Mouse (Mus musculus): ENCODE measurements at regions not wholly inside any gene's neighbourhood (a gene's known extent, or its start where the extent isn't known, plus 50 kb on each side); places are given as distances from the start of the nearest gene placed in this dataset.

DNA sequence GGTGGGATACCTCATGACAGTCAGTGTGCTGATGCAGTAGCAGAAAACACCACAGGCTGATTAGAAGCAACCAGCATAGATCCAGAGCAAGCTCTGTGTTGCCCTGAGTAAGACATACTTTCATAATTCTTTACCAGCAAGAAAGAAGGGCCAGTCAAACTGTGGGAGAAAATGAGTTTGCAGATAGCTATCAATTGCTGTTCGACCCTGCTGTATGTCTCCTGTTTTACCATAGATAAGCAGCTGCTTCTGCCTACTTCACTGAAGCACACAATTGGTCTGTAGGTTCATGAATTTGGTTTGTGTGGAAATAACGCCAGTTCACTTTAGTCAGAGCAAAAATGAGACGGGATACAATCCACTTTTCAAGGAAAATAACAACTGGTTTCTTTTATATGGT lies 373.4 kb upstream of the Pbx1 start:
- Histone ChIP-seq H3K4me1 (ENCODE audit: insufficient read depth, low read depth, low read length) (no peaks in the 10 kb centered on the region), H3K9ac (replicated peaks; ENCODE audit: low read depth) (no peak overlapping the region), H3K27me3 (replicated peaks; ENCODE audit: insufficient read depth, low read length) (no peaks in the 10 kb centered on the region), H3K4me2 (replicated peaks; ENCODE audit: low read depth, low read length) (no peak overlapping the region), H3K36me3 (ENCODE audit: insufficient read depth, low read length) (no peaks in the 10 kb centered on the region), H3K27ac (ENCODE audit: low read length) (no peak overlapping the region), H3K9me3 (ENCODE audit: low read length) (no peaks in the 10 kb centered on the region), H3K4me3 (ENCODE audit: low read depth, low read length) (no peak overlapping the region)
- no peak for ATAC-seq
- DNase-seq (ENCODE audit: low spot score), result no peak
- 81% methylated on average over 3 of the region's 3 CpGs for WGBS
- TF ChIP-seq EP300 (IDR thresholded peaks at IDR 0.05), result no peak
- TF ChIP-seq CTCF (IDR thresholded peaks at IDR 0.05), result no peak

DNA sequence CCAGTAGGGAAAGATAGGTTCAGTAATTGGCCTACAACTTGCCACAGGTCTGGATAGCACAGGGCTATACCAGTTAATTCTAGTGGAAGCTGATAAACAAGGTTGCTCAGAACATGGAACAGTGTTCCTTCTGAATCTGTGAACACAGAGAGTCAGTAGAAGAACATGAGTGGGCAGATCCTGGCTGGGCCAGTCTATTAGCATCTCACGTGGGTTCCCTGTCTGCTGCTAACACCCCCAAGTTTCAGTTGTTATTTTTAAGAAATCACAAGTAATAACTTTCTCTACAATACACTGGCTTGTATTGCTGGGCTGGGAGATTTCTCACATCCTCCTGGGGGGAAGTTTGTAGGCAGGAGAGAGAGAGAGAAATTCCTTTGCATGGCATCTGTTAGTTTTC lies 369.0 kb upstream of the Pbx1 start:
- 72% methylated on average over 1 of the region's 1 CpGs for WGBS
- Histone ChIP-seq H3K27me3 (replicated peaks; ENCODE audit: insufficient read depth, low read length) (no peaks in the 10 kb centered on the region), H3K4me3 (ENCODE audit: low read depth, low read length) (no peak overlapping the region), H3K4me1 (ENCODE audit: insufficient read depth, low read depth, low read length) (no peaks in the 10 kb centered on the region), H3K9ac (replicated peaks; ENCODE audit: low read depth) (no peak overlapping the region), H3K9me3 (ENCODE audit: low read length) (no peaks in the 10 kb centered on the region), H3K4me2 (replicated peaks; ENCODE audit: low read depth, low read length) (no peak overlapping the region), H3K27ac (ENCODE audit: low read length) (no peak overlapping the region), H3K36me3 (ENCODE audit: insufficient read depth, low read length) (no peaks in the 10 kb centered on the region)
- no peak for ATAC-seq
- DNase-seq (ENCODE audit: low spot score), result no peak
- TF ChIP-seq EP300 (IDR thresholded peaks at IDR 0.05) (no peak), CTCF (IDR thresholded peaks at IDR 0.05) (no peak)

DNA sequence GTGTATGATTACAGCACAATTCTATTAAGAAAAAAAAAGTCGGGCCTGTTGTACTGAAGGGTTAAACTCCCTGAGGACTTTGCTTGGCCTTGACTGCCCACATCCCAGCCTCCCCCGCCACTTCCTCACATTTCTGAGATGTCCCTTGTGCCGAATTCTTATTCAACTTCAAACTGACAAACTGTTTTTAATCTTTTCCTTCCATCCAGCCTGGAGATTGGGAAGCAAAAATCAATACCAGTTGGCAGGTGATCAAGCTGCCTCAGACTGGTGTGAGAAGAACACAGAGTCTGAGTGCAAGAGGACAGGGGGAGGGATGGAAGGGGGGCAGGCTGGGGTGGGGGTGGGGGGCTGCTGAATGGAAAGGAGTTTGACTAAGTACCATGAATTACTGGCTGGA lies 354.7 kb upstream of the Pbx1 start:
- Histone ChIP-seq H3K27ac (ENCODE audit: low read length) (no peak overlapping the region), H3K27me3 (replicated peaks; ENCODE audit: insufficient read depth, low read length) (no peaks in the 10 kb centered on the region), H3K4me2 (replicated peaks; ENCODE audit: low read depth, low read length) (no peak overlapping the region), H3K4me1 (ENCODE audit: insufficient read depth, low read depth, low read length) (no peaks in the 10 kb centered on the region), H3K9me3 (ENCODE audit: low read length) (no peaks in the 10 kb centered on the region), H3K4me3 (ENCODE audit: low read depth, low read length) (no peak overlapping the region), H3K9ac (replicated peaks; ENCODE audit: low read depth) (no peak overlapping the region), H3K36me3 (ENCODE audit: insufficient read depth, low read length) (no peaks in the 10 kb centered on the region)
- WGBS, result 38% methylated on average over 3 of the region's 3 CpGs
- TF ChIP-seq EP300 (IDR thresholded peaks at IDR 0.05) (no peak), CTCF (IDR thresholded peaks at IDR 0.05) (no peak)
- DNase-seq (ENCODE audit: low spot score) (no peak), ATAC-seq (no peak)

DNA sequence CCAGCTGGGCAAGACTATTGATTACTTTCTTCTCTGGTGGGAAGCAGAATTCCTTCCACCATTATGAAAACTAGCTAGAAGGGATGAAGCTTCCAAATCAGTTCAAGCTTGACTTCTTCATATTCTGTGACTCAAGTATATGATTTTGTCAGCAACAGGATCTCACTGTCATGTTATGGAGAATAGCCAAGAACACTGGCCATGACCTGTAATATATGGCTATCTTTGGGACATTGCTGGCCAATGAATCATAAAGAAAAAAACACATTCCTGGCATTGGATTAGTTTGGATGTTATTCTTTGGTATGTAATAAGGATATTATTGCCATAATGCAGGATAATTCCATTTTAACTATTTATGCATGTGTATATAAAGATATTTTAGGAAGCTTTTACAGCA lies 351.8 kb upstream of the Pbx1 start:
- H3K9ac ChIP-seq (replicated peaks; ENCODE audit: low read depth), result no peak overlapping the region
- no peaks in the 10 kb centered on the region for H3K27me3 ChIP-seq (replicated peaks; ENCODE audit: insufficient read depth, low read length)
- H3K9me3 ChIP-seq (ENCODE audit: low read length), result no peaks in the 10 kb centered on the region
- H3K4me1 ChIP-seq (ENCODE audit: insufficient read depth, low read depth, low read length), result no peaks in the 10 kb centered on the region
- H3K27ac ChIP-seq (ENCODE audit: low read length), result no peak overlapping the region
- no peak for TF ChIP-seq CTCF (IDR thresholded peaks at IDR 0.05)
- TF ChIP-seq EP300 (IDR thresholded peaks at IDR 0.05), result no peak
- no peak overlapping the region for H3K4me2 ChIP-seq (replicated peaks; ENCODE audit: low read depth, low read length)
- no peak for ATAC-seq
- no peak overlapping the region for H3K4me3 ChIP-seq (ENCODE audit: low read depth, low read length)
- H3K36me3 ChIP-seq (ENCODE audit: insufficient read depth, low read length), result no peaks in the 10 kb centered on the region
- no peak for DNase-seq (ENCODE audit: low spot score)

DNA sequence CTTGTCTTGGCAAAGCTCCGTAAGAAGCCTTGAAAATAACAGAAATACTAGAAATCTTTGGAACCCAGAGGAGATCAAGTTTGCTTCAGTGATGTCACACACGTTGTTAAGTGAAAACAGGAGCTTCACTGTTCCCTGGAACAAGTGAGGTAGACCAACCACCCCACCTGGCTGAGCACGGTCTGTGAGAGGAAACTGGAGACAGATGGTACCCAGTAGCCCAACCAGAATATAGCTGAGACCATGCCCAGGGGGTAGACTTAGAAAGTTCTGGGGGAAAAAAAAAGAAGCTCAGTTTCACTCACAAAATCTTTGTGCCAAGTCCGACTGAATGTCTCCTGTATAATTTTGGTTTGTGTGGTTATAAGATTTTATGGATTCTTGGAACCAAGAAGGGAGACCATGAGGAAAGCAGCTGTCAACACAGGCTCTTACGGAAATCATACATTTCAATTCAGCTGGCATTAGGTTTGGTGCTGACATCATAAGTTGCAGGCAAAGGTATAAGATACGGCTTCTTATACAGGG lies 332.4 kb upstream of the Pbx1 start:
- Histone ChIP-seq H3K27me3 (replicated peaks; ENCODE audit: insufficient read depth, low read length) (no peaks in the 10 kb centered on the region), H3K9ac (replicated peaks; ENCODE audit: low read depth) (no peak overlapping the region), H3K4me2 (replicated peaks; ENCODE audit: low read depth, low read length) (no peak overlapping the region), H3K9me3 (ENCODE audit: low read length) (no peaks in the 10 kb centered on the region), H3K36me3 (ENCODE audit: insufficient read depth, low read length) (no peaks in the 10 kb centered on the region), H3K27ac (ENCODE audit: low read length) (no peak overlapping the region), H3K4me3 (ENCODE audit: low read depth, low read length) (no peak overlapping the region), H3K4me1 (ENCODE audit: insufficient read depth, low read depth, low read length) (no peaks in the 10 kb centered on the region)
- WGBS, result 83% methylated on average over 6 of the region's 6 CpGs
- ATAC-seq, result no peak
- no peak for DNase-seq (ENCODE audit: low spot score)
- TF ChIP-seq EP300 (IDR thresholded peaks at IDR 0.05) (no peak), CTCF (IDR thresholded peaks at IDR 0.05) (no peak)

DNA sequence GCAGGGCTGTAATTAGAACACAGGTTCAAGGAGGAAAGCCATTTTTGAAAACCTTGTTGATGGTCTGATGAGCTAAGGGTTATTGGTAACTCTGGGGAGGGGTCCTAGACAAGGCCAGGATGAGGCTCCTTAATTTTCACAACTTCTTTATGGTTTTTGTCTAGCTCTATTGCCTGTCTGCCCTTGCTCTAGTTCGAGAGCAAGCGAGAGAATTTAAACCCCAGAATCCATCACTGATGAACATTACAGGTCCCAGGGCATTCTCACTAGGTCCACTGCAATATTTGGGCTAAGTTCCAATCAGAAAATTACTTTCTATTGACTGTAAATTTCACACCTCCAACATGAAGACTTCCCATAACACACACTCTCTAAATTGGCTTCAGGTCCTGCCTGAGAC lies 329.0 kb upstream of the Pbx1 start:
- Histone ChIP-seq H3K9me3 (ENCODE audit: low read length) (no peaks in the 10 kb centered on the region), H3K27ac (ENCODE audit: low read length) (no peak overlapping the region), H3K36me3 (ENCODE audit: insufficient read depth, low read length) (no peaks in the 10 kb centered on the region), H3K27me3 (replicated peaks; ENCODE audit: insufficient read depth, low read length) (no peaks in the 10 kb centered on the region), H3K4me2 (replicated peaks; ENCODE audit: low read depth, low read length) (no peak overlapping the region), H3K4me1 (ENCODE audit: insufficient read depth, low read depth, low read length) (no peaks in the 10 kb centered on the region), H3K9ac (replicated peaks; ENCODE audit: low read depth) (no peak overlapping the region), H3K4me3 (ENCODE audit: low read depth, low read length) (no peak overlapping the region)
- TF ChIP-seq CTCF (IDR thresholded peaks at IDR 0.05) (no peak), EP300 (IDR thresholded peaks at IDR 0.05) (no peak)
- 79% methylated on average over 2 of the region's 2 CpGs for WGBS
- DNase-seq (ENCODE audit: low spot score), result no peak
- ATAC-seq, result no peak

DNA sequence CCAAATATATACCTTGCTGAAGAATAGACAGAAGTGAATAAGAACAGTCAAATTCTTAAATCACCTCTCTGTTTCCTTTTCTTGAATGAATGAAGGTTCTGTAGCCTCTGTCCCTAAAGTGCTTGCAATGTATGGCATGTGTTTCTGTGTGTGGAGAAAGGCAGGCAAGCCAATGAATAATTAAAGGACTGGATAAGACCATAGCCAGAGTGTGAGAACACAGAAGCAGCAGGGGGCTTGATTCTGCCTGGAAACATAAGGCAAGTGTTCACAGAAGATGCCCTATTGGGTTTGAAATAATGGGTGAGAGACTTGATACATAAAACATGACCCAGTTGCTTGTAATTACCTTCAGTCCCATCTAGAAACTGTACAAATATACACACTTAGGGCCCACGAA lies 328.2 kb upstream of the Pbx1 start:
- WGBS, result 51% methylated on average over 1 of the region's 1 CpGs
- Histone ChIP-seq H3K4me2 (replicated peaks; ENCODE audit: low read depth, low read length) (no peak overlapping the region), H3K27me3 (replicated peaks; ENCODE audit: insufficient read depth, low read length) (no peaks in the 10 kb centered on the region), H3K4me1 (ENCODE audit: insufficient read depth, low read depth, low read length) (no peaks in the 10 kb centered on the region), H3K9ac (replicated peaks; ENCODE audit: low read depth) (no peak overlapping the region), H3K9me3 (ENCODE audit: low read length) (no peaks in the 10 kb centered on the region), H3K27ac (ENCODE audit: low read length) (no peak overlapping the region), H3K36me3 (ENCODE audit: insufficient read depth, low read length) (no peaks in the 10 kb centered on the region), H3K4me3 (ENCODE audit: low read depth, low read length) (no peak overlapping the region)
- DNase-seq (ENCODE audit: low spot score) (no peak), ATAC-seq (no peak)
- TF ChIP-seq EP300 (IDR thresholded peaks at IDR 0.05) (no peak), CTCF (IDR thresholded peaks at IDR 0.05) (no peak)
